Mouse (Mus musculus) embryonic facial prominence, embryonic 10.5 days (tissue): ENCODE measurements around the gene Ano4. TPM values are rescaled to one million over a fixed set of nuclear protein-coding genes. Genes with fewer than 3 reads are reported as not detected.

Experiments used
- DNase-seq: peaks from one replicate; pipeline ENCODE4 v3.0.0-alpha.2; 2017; ENCODE audit warnings: low spot score
- H3K27ac ChIP-seq: fragments of 300-500 bp; sonication (generic); replicated peaks from 2 replicates; pipeline ENCODE4 v1.5.1; 2016; ENCODE audit warnings: mild to moderate bottlenecking
- H3K27me3 ChIP-seq: fragments of 300-500 bp; sonication (generic); replicated peaks from 2 replicates; pipeline ENCODE4 v1.6.1; 2016; ENCODE audit warnings: low read depth, mild to moderate bottlenecking; ENCODE audit not compliant: poor library complexity, severe bottlenecking
- H3K36me3 ChIP-seq: fragments of 300-500 bp; sonication (generic); replicated peaks from 2 replicates; pipeline ENCODE4 v1.6.1; 2016; ENCODE audit warnings: mild to moderate bottlenecking, moderate library complexity
- H3K4me1 ChIP-seq: fragments of 300-500 bp; sonication (generic); 2 replicates; pipeline ENCODE4 v1.6.1; 2016
- H3K4me3 ChIP-seq: fragments of 300-500 bp; sonication (generic); 2 replicates; pipeline ENCODE4 v1.5.1; 2016; ENCODE audit warnings: mild to moderate bottlenecking, moderate library complexity
- H3K9me3 ChIP-seq: fragments of 300-500 bp; sonication (generic); 2 replicates; pipeline ENCODE4 v1.6.1; 2016; ENCODE audit warnings: mild to moderate bottlenecking
- WGBS: fragments of 180-500 bp; shearing (Covaris S2); methylation state at CpG from one replicate; pipeline ENCODE4 v1.1.7; 2016; 5-methylcytosine and 5-hydroxymethylcytosine counted together
- polyA plus RNA-seq: library from polyadenylated mRNA; unstranded; fragments of >200 nt; fragmentation: Nextera tagmentation; extraction: Ambion mirVana; gene quantifications from 2 replicates; pipeline ENCODE4 v1.2.1, GENCODE M21; 2016

Ano4 gene
- polyA plus RNA-seq, 1 experiment from 2014 or later = 0.95 TPM

GRCm38 (mm10) chr10:89267312-89267711, 77.2 kb downstream of the Ano4 start:
- no peaks in the 10 kb centered on the region for H3K4me1 ChIP-seq
- WGBS = 78% methylated on average over 3 of the region's 3 CpGs

GRCm38 (mm10) chr10:89263396-89263795, 81.2 kb downstream of the Ano4 start:
- Histone ChIP-seq H3K4me3 (no peak overlapping the region), H3K9me3 (no peaks in the 10 kb centered on the region), H3K27ac (no peak overlapping the region), H3K27me3 (no peaks in the 10 kb centered on the region), H3K36me3 (no peaks in the 10 kb centered on the region), H3K4me1 (peaks cover 5% of the 10 kb centered on the region)
- DNase-seq = no peak
- WGBS = 83% methylated on average over 4 of the region's 4 CpGs

More at GRCm38 (mm10) chr10:89267312-89267711, 77.2 kb downstream of the Ano4 start:
- Histone ChIP-seq H3K27ac (no peak overlapping the region), H3K36me3 (no peaks in the 10 kb centered on the region), H3K27me3 (no peaks in the 10 kb centered on the region), H3K9me3 (no peaks in the 10 kb centered on the region), H3K4me3 (no peak overlapping the region)
- no peak for DNase-seq

- Histone ChIP-seq H3K4me1 (peaks cover 28% of the 10 kb centered on the region), H3K36me3 (no peaks in the 10 kb centered on the region), H3K4me3 (peak overlapping the region; percentile 60), H3K27ac (peak overlapping the region; percentile 59; the same call in 1 of the 2 replicates), H3K27me3 (peaks cover 4% of the 10 kb centered on the region), H3K9me3 (no peaks in the 10 kb centered on the region)
- WGBS = 2% methylated on average over 16 of the region's 16 CpGs
- DNase-seq = peak; percentile 54
Observed at GRCm38 (mm10) chr10:89257457-89258381, 86.8 kb downstream of the Ano4 start.

- DNase-seq = peak; percentile 47
- H3K36me3 ChIP-seq = no peaks in the 10 kb centered on the region
- H3K4me1 ChIP-seq = peaks cover 28% of the 10 kb centered on the region
- H3K27ac ChIP-seq = peak overlapping the region; percentile 59
- H3K9me3 ChIP-seq = no peaks in the 10 kb centered on the region
- H3K27me3 ChIP-seq = peaks cover 4% of the 10 kb centered on the region
- peak overlapping the region; percentile 60 for H3K4me3 ChIP-seq
- 2% methylated on average over 17 of the region's 17 CpGs for WGBS
Observed at GRCm38 (mm10) chr10:89256762-89257456, 87.7 kb downstream of the Ano4 start.

GRCm38 (mm10) chr10:89254765-89255164, 89.8 kb downstream of the Ano4 start:
- Histone ChIP-seq H3K27me3 (peaks cover 4% of the 10 kb centered on the region), H3K4me3 (no peak overlapping the region), H3K4me1 (peaks cover 28% of the 10 kb centered on the region), H3K9me3 (no peaks in the 10 kb centered on the region), H3K27ac (no peak overlapping the region), H3K36me3 (no peaks in the 10 kb centered on the region)
- no peak for DNase-seq
- 59% methylated on average over 5 of the region's 5 CpGs for WGBS

DNA sequence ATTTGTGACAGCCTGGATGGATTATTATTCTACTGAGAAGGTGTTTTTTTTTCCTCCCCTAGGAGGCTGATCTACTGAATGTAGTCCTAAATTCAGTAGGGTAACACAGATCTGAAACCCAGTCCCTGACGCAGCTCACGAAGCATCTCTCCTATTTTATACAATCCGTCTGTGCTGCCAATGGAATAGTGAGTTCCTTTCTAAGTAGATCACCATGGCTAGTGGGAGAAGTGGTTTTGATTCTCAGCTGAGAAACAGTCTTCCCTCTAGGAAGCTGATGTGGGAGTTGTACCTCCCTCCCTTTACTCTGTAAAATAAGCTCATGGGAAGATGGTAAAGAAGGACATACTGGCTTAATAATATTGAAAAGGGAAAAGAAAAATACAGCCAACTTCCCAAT, 90.8 kb downstream of the Ano4 start:
- peaks cover 4% of the 10 kb centered on the region for H3K27me3 ChIP-seq
- peaks cover 26% of the 10 kb centered on the region for H3K4me1 ChIP-seq
- H3K27ac ChIP-seq = no peak overlapping the region
- H3K4me3 ChIP-seq = no peak overlapping the region
- 79% methylated on average over 3 of the region's 3 CpGs for WGBS
- H3K9me3 ChIP-seq = no peaks in the 10 kb centered on the region
- DNase-seq = no peak
- H3K36me3 ChIP-seq = no peaks in the 10 kb centered on the region

DNA sequence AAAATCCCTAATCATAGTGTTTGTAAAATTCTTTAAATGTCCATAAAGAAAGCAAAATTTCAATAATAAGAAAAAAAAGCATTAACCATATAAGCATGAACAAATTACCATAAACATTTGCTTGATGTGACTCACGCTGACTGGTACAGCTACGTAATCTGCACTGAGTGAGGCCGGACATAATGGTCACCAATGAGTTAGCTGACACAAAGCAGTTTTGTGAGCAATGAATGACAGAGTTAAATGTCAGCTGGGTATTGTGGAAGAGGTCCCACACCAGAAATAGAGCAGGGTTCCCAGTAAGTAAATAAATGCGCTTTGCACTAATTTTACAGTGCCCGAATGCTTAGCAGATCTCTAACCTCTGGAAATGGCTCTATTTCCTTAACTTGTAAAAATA, 91.9 kb downstream of the Ano4 start:
- no peaks in the 10 kb centered on the region for H3K36me3 ChIP-seq
- no peaks in the 10 kb centered on the region for H3K9me3 ChIP-seq
- DNase-seq = no peak
- H3K4me1 ChIP-seq = peaks cover 15% of the 10 kb centered on the region
- no peak overlapping the region for H3K27ac ChIP-seq
- peaks cover 4% of the 10 kb centered on the region for H3K27me3 ChIP-seq
- WGBS = 79% methylated on average over 5 of the region's 5 CpGs
- no peak overlapping the region for H3K4me3 ChIP-seq

DNA sequence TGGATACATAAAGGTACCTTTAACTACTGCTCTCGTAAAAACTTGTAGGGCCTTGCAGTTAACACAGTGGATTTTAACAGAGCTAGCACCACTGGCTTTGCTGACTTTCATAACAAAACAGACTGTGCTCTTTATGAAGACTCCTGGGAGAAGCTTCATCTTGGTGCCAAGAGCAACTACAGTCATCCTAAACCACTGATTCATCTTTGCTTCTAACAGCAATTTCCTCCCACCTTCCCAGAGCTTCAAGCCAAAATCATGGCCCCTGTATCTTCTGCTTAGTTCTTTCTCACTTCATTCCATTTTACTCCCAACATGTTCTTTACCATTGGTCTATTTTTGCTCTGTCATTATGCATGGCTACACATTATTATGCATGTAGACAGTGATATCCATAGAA, 100.8 kb downstream of the Ano4 start:
- no peaks in the 10 kb centered on the region for H3K27me3 ChIP-seq
- 82% methylated on average over 1 of the region's 1 CpGs for WGBS
- H3K27ac ChIP-seq = no peak overlapping the region
- DNase-seq = no peak
- H3K4me1 ChIP-seq = no peaks in the 10 kb centered on the region
- no peak overlapping the region for H3K4me3 ChIP-seq
- H3K9me3 ChIP-seq = no peaks in the 10 kb centered on the region
- no peaks in the 10 kb centered on the region for H3K36me3 ChIP-seq

DNA sequence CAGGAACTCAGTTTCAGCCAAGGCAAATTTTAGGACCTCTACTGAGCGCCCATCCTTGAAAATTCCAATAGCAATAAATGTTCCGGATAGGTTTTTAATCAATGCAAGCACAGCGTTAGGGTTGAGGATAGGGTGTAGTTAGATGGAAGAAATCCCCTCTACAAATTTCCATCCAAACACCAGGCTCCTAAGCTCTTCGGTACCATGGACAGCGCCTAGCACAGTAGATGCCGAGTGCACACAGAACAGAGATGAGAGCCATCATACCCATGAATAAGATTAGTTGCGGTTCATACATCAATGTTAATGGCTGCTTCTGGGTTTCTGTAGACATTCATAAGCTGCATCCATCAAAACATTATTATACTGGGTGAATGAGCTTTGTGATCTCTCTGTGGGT, 120.0 kb downstream of the Ano4 start:
- WGBS = 42% methylated on average over 7 of the region's 7 CpGs
- no peak overlapping the region for H3K27ac ChIP-seq
- H3K27me3 ChIP-seq = no peaks in the 10 kb centered on the region
- peak; percentile 76 for DNase-seq
- H3K36me3 ChIP-seq = no peaks in the 10 kb centered on the region
- no peak overlapping the region for H3K4me3 ChIP-seq
- no peaks in the 10 kb centered on the region for H3K9me3 ChIP-seq
- H3K4me1 ChIP-seq = no peaks in the 10 kb centered on the region

DNA sequence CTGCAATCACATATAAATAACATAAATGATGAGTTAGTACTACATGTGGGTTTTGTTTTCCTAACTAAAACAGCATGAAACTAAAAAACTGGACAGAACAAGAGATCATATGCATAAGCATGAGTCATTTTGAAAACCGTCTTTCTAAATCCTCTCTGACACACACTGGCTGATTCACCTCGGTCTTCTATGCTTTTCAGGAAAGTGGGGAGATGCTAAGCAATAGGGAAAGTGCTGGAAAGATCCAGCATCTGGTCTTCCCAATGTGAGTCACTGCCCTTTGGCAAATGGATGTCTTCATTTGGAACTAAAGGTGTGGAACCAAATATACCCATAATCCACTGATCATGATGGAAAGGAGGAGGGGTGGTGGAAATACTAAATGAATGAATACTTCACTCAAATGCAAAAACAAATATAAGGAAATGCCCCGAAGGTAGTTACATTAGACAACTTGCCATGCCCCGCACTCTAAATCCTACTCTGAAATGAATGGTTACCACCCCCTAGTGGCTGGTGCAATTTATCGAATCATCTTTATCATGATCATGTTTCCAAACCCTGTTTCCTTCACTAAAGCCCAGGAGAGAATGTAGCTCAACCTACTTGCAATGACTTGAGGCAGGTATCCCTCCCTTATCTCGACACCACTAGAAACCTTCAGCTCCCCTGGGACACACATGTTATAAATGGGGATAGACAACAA, 122.1 kb downstream of the Ano4 start:
- Histone ChIP-seq H3K27me3 (no peaks in the 10 kb centered on the region), H3K4me1 (no peaks in the 10 kb centered on the region), H3K9me3 (no peaks in the 10 kb centered on the region), H3K27ac (no peak overlapping the region), H3K4me3 (no peak overlapping the region), H3K36me3 (no peaks in the 10 kb centered on the region)
- 84% methylated on average over 6 of the region's 6 CpGs for WGBS
- DNase-seq = no peak

DNA sequence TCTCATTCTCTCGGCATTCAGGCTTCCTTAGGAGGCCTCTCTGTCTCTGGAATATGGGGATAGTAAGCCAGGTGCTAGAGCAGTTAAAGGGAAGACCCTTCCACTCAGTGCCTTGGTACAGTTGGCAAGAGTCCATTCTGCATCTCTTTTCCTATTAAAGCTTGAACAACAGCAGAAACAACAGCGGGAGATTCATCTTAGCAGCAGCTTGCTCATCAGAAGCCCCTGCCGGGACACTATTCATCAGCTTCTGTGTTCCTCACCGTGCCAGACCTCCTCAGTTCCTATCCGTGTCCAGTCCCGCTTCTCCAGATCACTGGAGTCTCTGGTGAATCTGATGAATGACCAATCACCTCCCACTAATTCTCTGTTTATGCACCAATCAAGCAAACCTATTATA, 128.5 kb downstream of the Ano4 start:
- Histone ChIP-seq H3K4me3 (no peak overlapping the region), H3K9me3 (no peaks in the 10 kb centered on the region), H3K27me3 (no peaks in the 10 kb centered on the region), H3K4me1 (no peaks in the 10 kb centered on the region), H3K27ac (no peak overlapping the region), H3K36me3 (no peaks in the 10 kb centered on the region)
- no peak for DNase-seq
- WGBS = 86% methylated on average over 6 of the region's 6 CpGs

GRCm38 (mm10) chr10:89205858-89206257, 138.7 kb downstream of the Ano4 start:
- 49% methylated on average over 2 of the region's 2 CpGs for WGBS
- H3K9me3 ChIP-seq = no peaks in the 10 kb centered on the region
- H3K36me3 ChIP-seq = no peaks in the 10 kb centered on the region
- no peaks in the 10 kb centered on the region for H3K4me1 ChIP-seq
- no peaks in the 10 kb centered on the region for H3K27me3 ChIP-seq
- DNase-seq = peak; percentile 37
- H3K4me3 ChIP-seq = no peak overlapping the region
- no peak overlapping the region for H3K27ac ChIP-seq
